Mouse (Mus musculus) cerebellum, postnatal 36 days (tissue): ENCODE measurements around the gene Rps11.
"Not testable (repeated sequence)": the region's sequence is repeated elsewhere in the genome, so short reads cannot be mapped to it uniquely, and the experiment has no call there.

ENCODE experiments used
- DNase-seq, 2 experiments: peaks; one replicate each; pipeline ENCODE4 v3.0.0; 2021 to 2022; ENCODE audit warnings: mixed read lengths in 2 of 2

Rps11 gene

DNA sequence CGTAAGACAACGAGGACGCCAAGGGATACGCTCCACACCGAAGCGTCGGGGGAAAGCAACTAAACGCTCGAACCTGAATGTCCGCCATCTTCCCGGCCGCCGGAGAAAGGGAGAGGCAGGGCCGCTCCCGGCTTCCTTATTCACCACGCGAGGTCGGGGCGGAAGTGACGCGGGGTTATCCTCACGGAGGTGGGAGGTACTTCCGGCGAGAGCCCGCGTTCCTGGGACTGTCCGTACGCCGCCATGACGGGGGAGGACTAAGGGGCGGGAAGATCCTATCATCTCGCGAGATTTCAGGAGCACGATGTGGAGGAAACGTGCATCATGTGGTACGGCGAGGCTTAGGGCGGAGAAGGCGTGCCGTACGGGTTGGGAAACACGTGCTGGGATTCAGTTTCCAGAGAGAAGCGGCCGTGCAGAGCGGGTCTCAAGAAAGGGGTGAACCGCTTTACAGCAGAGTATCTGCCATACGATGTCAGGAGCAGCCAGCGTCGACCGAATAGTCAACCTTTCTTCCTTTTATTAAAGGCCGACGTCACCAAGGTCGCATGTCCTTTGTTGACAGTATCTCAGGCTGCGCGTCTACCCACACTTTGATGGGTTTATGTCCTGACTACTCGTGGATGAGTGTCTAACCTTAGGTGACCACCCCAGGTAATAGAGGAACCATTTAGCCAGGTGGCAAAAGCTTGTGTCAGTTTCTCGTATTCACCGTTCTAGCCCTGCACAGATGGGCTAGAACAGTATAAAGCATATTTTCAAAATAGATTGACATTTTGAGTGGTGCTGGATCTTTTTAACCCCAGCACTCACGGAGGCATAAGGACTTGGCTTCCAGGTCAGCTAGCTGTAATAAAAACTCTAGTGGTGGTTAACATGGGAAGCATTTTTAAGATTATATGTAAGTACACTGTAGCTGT, at the start of gene Rps11:
Rps11 (minus strand) TSS at position 216 of the 920 bp plus-strand sequence.
- peak; percentile 97 to 99 for DNase-seq

DNA sequence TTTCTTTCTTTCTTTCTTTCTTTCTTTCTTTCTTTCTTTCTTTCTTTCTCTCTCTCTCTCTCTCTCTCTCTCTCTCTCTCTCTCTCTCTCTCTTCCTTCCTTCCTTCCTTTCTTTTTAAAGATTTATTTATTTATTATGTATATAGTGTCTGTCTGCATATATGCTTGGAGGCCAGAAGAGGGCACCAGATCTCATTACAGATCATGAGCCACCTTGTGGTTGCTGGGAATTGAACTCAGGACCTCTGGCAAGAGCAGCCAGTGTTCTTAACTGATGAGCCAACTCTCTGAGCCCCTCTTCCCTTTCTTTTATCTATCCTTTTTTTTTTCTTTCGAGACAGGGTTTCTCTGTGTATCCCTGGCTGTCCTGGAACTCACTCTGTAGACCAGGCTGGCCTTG, 49.5 kb upstream of the Rps11 start:
- not testable (repeated sequence) for DNase-seq

DNA sequence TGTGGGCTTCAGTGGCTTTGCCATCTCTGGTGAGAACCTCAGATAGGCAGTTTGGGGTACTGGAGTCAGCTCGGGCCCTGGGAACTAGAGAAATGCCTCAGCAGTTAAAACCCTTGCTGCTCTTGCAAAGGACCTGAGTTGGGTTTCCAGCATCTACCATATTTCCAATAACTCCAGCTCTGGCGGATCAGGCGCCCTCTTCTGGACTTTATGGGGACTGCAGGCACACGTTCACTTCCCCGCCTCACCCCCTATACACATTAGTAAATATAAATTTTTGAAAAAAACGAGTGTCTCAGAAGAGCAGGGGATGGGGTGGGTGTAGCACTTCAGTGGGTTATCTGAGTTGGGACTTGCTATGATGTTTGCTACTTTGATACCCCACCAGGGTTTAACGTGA, 48.7 kb upstream of the Rps11 start:
- peak; percentile 51 to 58 for DNase-seq

DNA sequence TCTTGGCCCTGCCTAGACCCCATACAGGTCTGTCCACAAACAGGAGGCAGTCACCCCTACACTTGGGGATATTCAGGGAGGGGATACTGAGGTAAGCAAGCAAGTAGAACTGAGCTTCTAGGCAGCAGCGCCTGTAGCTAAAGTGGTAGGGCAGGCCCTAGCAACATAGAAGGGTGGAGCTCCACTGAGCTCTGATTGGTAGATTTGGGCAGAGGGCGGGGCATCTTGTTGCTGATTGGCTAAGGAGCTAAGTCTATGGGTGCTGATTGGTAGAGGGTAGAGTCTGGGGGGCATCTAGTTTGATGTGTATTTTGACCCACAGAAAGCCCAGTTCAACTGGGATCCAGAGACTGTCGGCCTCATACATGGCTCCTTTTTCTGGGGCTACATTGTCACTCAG, 45.3 kb upstream of the Rps11 start:
- DNase-seq: peak; percentile 73 to 76

DNA sequence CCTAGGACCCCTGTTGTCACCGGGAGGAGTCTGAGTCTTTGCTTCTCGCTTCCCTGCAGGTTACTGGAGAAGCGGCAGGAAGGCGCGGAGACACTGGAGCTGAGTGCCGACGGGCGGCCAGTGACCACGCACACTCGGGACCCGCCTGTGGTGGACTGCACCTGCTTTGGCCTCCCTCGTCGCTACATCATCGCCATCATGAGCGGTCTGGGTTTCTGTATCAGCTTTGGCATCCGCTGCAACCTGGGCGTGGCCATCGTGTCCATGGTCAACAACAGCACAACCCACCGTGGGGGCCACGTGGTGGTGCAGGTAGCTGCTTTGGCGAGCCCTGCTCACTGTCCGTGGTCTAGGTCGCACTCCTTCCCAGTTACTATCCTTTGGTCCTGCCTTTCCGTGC, 44.4 kb upstream of the Rps11 start:
- DNase-seq: peak; percentile 62 to 64

DNA sequence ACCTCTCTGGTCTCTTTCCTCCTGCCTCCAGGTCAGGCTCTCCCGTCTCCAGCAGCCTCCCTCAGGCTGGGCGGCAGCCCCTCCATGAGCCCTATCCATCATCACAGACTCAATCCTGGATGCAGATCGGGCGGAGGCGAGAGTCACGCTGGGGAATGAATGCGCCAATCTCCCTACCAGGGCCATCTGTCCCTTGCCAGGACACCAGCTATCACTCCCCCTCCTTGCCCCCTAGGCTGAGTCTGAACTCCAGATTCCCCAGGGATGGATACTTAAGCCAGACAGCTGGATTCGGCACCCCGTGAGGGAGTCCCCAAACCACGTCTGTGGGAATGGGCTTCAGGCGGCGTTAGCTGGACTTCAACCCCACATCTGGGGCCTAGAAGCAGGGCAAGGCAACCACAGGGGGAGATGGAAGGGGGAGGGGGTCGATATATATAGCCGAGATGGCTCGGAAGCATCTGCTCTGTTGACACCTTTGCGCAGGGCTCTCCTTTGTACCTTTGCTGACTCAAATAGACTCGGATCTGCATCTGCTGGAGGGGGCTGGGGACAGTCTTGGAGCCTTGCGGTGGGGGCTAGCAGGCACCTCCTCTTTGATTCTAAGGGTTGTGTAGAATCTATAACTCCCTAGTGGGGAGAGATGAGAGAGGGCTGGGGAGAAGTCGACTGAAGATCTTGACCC, 43.7 kb upstream of the Rps11 start:
- peak; percentile 76 to 79 for DNase-seq

DNA sequence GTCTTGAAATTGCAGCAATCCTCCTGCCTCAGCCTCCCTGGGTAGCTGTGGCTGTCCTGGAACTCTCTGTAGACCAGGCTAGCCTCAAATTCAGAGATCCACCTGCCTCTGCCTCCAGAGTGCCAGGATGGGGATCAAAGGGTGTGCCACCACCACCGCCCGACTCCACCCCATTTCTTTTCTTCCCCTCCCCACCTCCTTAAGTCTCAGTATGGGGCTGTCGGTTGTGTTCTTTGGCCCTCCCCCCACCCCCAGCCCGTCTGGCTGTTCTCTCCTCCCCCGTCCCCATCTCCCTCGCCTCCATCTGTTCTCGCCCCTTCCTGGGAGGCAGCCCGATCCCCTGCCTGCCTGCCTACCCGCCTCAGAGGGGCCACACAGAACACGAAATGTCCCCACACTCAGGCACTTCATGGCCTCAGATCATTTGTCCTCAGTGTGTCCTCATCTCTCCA, 42.7 kb upstream of the Rps11 start:
- DNase-seq: peak; percentile 59 to 71

DNA sequence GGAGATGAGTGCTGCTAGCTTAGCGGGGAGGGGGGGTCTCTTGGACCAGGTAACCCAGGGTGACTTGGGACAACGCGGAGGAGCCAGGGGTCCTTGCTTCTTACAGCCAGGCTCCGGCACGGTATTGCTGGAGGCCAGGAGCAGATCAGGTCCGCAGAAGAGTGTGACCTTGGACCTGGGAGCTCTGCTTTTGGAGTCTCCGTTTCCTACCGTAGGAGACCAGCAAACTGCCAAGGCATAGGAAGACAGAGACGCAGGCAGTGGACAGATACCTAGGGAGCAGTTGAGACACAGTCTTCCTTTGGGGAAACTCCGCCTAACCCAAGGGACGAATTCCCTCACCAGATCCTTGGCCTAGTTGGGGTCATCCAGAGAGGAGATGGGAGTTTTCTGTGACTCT, 41.5 kb upstream of the Rps11 start:
- peak in 1 of 2 experiments; percentile 22 for DNase-seq

DNA sequence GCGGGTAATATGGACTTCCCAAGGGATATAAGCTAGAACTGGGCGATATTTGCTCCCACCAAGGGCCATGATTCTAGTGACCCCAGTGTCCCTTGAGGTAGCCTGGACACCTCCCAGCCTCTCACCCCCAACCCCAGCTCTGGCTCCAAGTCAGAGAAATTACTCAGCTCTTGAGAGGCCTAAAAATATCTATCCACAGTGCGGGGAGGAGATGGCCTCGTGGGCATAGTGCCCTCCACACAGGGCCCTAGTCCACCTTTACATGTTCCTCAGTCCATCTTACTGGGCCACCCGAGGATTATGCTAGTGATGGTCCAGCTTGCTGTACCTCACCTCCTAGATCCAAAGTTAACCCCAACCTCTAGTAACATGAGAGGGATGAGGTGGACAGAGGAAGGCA, 40.6 kb upstream of the Rps11 start:
- peak; percentile 66 to 74 for DNase-seq

DNA sequence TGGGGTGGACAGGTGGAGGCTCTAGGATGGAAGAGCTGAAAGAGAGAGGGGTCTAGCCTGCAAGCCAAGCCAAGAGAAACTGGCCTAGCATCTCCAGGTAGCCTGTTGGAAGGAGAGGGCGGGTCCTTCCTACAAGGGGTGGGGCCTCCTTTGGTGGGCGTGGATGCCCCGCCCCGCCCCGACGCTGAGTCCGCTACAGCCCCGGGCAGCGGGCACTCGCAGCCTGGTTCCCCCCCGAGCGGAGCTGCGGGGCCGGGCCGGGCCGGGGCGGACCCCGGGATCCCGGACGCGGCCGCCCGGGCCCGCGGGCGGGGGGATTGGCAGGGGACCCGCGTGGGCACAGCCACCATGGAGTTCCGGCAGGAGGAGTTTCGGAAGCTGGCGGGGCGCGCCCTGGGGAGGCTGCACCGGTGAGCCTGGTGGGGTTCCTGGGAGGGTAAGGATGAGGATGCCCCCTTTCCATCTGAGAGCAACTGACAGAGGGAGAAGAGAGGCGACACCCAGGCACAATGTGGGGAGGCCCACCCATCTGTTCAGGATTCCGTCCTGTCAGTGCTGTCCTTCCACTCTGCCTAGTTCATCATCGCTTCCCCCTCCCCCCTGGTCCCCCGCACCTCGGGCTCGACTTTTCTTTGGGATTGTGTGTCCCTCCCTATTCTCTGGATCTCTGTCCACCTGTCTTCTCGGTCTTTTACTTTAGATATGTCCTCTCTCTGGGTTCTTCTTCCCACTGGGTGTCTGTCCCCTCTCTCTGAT, 39.7 kb upstream of the Rps11 start, which contains the start of gene Slc17a7:
Slc17a7 (plus strand) TSS at position 215 of the 756 bp plus-strand sequence.
- peak; percentile 79 to 85 for DNase-seq

DNA sequence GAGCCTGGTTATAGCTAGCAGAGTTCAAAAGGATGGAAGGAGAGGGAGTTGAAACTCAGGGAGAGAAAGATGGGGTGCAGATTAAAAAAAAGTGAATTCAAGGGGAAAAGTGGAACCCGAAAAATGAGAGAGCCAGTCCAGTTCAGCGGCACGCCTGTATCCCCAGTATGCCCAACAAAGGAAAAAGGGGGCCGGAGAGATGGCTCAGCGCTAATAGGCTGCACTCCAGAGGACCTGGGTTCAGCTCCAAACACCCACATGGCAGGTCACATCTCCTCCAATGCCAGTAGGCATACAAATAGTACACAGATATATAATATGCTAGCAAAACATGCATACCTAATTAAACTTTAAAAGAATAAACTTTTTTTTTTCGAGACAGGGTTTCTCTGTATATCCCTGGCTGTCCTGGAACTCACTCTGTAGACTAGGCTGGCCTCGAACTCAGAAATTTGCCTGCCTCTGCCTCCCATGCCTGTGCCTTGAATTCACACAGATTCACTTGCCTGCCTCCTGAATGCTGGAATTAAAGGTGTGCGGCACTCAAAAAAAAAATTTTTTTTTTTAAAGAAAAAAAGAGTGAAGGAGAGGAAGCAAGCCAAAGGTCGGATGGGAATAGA, 38.9 kb upstream of the Rps11 start:
- DNase-seq: no peak

DNA sequence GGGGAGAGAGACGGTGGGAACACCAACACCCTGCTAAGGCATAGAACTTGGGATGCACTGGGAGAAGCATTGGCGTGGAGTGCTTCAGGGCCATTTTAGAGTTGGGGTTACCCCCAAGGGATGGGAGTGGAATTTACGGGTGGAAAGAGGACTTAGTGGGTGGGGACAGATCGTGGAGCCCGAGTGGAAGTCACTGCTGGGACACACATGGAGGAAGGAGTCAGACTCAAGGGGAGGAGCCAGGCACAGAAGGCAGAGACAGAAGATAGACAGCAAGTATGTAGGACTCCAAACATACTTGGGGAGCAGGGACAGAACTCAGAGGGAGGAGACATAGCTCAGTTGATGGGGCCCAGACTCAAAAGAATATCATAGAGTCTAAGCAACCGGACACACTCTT, 38.3 kb upstream of the Rps11 start:
- no peak for DNase-seq

DNA sequence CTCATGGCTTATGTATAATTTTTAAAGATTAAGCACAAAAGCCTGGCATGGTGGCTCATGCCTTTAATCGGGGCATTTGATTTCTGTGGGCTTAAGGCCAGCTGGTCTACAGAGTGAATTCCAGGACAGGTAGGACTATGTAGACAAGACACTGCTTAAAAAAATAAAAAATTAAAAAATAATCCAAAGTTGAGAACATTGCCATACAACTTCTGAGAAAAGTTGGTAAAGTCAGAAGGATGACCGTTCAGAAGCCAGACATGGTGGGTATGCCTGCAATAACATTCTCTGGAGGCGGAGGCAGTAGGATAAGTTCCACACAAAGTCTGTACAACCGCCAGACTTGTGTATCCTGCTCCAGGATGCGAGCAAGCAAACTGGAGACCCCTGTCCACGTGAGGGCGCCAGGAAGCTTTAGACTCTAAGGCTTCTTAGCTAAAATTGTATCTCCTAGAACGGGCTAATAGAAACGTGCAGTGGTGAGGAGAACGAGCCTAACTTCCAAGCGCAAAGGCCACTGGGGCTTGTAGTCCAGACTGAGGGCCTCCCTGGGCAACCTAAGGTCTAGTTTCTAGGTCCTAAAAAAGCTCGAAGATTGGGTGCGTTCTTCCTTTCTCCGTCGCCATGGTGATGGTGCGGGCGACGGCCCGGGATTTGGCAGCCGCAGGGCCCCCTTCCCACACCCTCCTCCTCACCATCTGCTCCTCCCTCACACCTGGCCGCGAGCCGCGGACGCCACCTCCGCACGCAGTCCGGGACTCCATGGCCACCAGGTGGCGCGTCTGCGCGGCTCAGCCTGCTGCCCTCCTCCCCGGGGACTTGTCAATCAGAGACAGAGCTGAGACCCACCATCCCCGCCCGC, 37.6 kb upstream of the Rps11 start:
- DNase-seq: peak; percentile 98 to 99

DNA sequence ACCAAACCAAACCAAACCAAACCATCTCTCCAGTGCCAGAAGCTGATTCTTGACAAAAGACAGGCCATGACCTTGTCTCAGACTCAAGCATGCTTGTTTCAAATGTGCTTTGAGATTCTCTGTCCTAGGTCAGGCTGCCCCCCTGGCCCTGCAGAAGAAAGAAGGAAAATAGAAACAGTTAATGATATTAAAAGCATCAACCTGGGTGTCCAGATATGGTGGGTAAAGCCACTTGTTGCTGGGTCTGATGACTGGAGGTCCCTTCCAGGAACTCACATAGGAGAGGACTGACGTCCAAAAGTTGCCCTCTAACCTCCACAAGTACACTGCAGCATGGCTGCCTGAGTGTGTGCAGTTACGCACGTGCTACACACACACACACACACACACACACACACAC, 36.6 kb upstream of the Rps11 start:
- DNase-seq: no peak

DNA sequence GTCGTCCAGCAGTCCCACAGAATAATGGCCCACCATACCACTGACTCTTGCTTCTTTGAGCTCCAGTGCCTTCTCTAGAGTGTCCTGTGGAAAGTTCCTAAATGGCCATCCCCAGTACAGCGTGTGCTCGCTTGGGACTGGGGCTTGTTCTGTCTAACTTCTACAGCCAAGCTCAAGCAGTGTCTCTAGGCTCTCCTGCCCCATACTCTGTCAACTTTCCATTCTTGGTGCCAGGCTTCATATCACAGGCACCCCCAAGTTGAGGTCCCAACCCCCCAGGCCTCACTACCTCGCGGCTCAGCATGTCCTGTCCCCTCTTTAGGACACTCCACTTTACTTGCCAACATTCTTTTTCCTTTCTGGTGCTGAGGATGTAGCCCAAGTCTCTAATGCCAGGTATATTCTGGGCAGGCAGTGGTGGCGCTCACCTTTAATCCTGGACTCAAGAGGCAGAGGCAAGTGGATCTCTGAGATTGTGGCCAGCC, 36.1 kb upstream of the Rps11 start:
- no peak for DNase-seq

DNA sequence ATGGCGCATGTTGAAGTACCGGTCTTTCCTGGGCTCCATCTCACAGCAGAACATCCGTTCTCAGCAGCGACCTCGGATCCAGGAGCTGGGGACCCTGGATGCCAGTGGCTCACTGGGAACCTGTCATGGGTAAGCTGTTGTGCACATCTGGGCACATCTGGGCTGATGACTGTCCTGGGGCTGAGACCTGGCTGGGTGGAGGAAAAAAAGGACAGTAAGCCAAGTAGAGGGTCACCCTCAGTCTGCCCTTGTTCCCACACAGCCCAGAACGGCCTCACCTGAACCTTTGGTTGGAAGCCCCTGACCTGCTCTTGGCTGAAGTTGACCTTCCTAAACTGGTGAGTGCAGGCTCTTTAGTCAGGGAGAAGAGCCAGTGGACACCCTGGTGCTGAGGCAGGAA, 34.8 kb upstream of the Rps11 start:
- no peak for DNase-seq

DNA sequence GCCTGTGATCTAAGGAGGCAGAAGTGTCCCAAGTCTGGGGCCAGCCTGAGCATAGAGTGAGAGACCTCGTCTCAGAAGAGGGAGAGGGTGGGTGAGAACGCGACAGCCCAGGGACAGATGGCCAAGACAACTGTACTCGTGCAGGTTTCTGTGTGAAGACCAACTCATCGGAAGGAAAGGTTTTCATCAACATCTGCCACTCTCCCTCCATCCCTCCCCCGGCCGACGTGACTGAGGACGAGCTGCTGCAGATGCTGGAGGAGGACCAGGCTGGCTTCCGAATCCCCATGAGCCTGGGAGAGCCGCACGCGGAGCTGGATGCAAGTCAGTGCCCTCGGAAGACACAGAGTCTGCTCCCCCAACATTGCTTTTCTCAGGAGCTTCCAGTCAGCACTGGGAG, 33.2 kb upstream of the Rps11 start:
- DNase-seq: no peak

DNA sequence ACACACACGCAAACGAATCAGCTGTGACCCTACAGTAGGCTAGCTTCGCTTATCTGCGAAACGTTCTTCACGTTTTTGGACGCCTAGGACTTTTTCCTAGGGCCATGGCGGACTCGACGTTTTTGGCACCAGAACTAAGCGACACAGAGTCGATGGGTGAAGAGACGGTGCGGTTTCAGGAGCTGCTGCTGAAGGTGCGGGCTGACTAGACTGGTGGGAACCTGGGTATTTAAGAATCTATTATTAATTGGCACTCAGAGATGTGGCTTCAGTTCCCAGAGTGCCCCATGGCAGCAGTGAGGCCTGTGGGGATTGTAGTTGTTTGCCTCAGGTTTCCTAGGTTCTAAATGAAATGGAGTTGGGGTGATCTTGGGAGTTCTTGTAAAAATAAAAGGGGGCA, 32.0 kb upstream of the Rps11 start:
- DNase-seq: no peak

DNA sequence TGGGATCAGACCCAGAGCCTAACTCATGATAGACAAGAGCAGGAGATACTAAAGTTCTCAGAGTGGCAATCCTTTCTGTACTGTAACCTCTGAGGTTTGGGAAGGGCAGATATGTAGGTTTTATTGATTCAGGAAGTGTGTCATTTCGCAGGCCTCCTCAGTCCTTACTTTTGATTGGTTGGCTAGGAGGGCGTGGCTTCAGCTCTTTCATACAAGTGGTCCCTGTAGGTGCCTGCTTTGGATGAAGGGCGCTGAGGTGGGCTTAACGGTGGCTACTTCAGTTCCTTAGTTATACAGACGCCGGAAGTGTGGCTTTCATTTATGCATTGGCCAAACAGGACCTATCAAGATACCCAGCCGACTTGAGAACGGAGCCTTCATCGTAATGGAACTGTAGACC, 31.4 kb upstream of the Rps11 start:
- no peak for DNase-seq

DNA sequence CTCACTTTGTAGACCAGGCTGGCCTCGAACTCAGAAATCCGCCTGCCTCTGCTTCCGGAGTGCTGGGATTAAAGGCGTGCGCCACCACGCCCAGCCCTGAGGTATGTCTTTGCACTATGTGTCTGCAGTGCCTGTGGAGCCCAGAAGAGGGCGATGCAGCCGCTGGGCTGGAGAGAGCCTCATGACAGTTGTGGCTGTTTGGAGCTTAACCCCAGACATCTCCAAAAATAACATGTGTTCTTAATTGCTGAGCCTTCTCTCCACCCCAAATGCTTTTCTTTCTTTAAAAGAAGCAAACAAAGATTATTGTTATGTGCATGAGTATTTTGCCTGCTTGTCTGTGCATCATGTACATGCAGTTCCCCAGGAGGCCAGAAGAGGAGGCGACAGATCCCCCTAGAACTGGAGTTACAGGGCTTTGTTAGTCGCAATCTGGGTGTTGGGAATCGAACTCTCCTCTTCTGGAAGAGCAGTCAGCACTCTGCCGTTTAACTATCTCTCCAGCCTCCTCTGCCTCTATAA, 30.8 kb upstream of the Rps11 start:
- DNase-seq: peak; percentile 66 to 68
